8 mouse cellular contexts compared by ENCODE assay signal in the genomic region with DNA sequence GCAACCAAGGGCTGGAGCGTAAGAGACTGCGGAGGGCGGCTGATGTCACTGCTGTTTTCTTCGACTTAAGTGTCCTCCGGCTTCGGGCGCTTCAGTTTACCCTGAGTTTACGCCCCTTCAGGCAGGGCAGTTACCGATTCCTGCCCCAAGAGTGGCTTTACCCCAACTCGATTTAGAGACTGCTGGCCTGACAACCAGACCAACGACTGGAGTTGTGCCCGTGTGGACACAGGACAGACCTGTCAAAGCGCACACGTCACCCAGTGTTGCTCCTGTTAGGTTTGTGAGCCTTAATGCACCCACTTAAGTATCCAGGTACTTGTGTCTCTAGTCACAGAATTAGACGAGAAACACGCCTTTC. TPM values are rescaled to one million over a fixed set of nuclear protein-coding genes. Genes with fewer than 3 reads are reported as not detected.
DNase-seq lines count a peak whose midpoint lies in the region; ATAC-seq and TF ChIP-seq lines count a peak whose summit lies in the region.

No protein-coding gene starts in this region.

- H3K27me3 ChIP-seq in heart, embryonic 12.5 days (replicated peaks) = no peaks in the 10 kb centered on the region
- no peaks in the 10 kb centered on the region for H3K27me3 ChIP-seq in G1E (ENCODE audit: insufficient read depth, low read length)
- H3K27me3 ChIP-seq in hindbrain, embryonic 11.5 days (ENCODE audit: control insufficient read depth, insufficient read depth, low read length) = no peaks in the 10 kb centered on the region

- peak overlapping the region; percentile 10; the same call in 1 of the 2 replicates for H3K27ac ChIP-seq in heart, embryonic 12.5 days (ENCODE audit: poor library complexity, severe bottlenecking)
- no peak overlapping the region for H3K27ac ChIP-seq in hindbrain, embryonic 11.5 days (ENCODE audit: low read depth, low read length)

- DNase-seq in heart, postnatal 25 days (ENCODE audit: low spot score) = no peak
- DNase-seq in G1E (ENCODE audit: low spot score) = peak; percentile 39
- no peak for DNase-seq in hindbrain, embryonic 11.5 days (ENCODE audit: low spot score)
- DNase-seq in urinary bladder, postnatal 4 days (ENCODE audit: low spot score in 2 of 2) = no peak
- DNase-seq in natural killer cell, adult 2 months (ENCODE audit: low spot score in 2 of 2) = no peak
- DNase-seq in kidney, adult 9 months = no peak

- intact Hi-C loops in heart, postnatal 25 days (cut with DNase I) = loop anchor here (5.0 kb wide), 1 partner anchor 72 kb away; no protein-coding TSS in a partner anchor

- 13% methylated on average over 16 of the region's 16 CpGs for WGBS in heart, embryonic 12.5 days
- 22% methylated on average over 16 of the region's 16 CpGs for WGBS in hindbrain, embryonic 11.5 days

- peaks cover 8% of the 10 kb centered on the region for H3K4me1 ChIP-seq in heart, embryonic 12.5 days (replicated peaks)
- peaks cover 25% of the 10 kb centered on the region for H3K4me1 ChIP-seq in G1E (ENCODE audit: insufficient read depth, low read depth, low read length)
- no peaks in the 10 kb centered on the region for H3K4me1 ChIP-seq in hindbrain, embryonic 11.5 days (replicated peaks; ENCODE audit: control insufficient read depth, insufficient read depth, low read length)

- no peak for TF ChIP-seq CTCF in G1E (IDR thresholded peaks at IDR 0.05; ENCODE audit: low read depth, low read length)

- H3K4me3 ChIP-seq in heart, embryonic 12.5 days = peak overlapping the region; percentile 69
- peak overlapping the region; percentile 78 for H3K4me3 ChIP-seq in G1E (ENCODE audit: low read depth, low read length)
- H3K4me3 ChIP-seq in hindbrain, embryonic 11.5 days (ENCODE audit: low read depth, low read length) = peak overlapping the region; percentile 60

- peak overlapping the region; percentile 78 for H3K4me2 ChIP-seq in heart, embryonic 12.5 days
- peak overlapping the region; percentile 69 for H3K4me2 ChIP-seq in hindbrain, embryonic 11.5 days (replicated peaks; ENCODE audit: low read depth, low read length)

- no peaks in the 10 kb centered on the region for H3K9me3 ChIP-seq in heart, embryonic 12.5 days (replicated peaks)
- H3K9me3 ChIP-seq in G1E (replicated peaks) = no peaks in the 10 kb centered on the region
- no peaks in the 10 kb centered on the region for H3K9me3 ChIP-seq in hindbrain, embryonic 11.5 days (ENCODE audit: control insufficient read depth, low read length)

- peak; percentile 67 for ATAC-seq in heart, embryonic 12.5 days (ENCODE audit: insufficient number of reproducible peaks, low FRiP score)
- ATAC-seq in G1E (ENCODE audit: extremely low read depth, insufficient number of reproducible peaks, low FRiP score, poor library complexity, severe bottlenecking) = peak; percentile 48; the same call in 1 of the 2 replicates
- peak; percentile 89 for ATAC-seq in hindbrain, embryonic 11.5 days (ENCODE audit: low FRiP score)
- peak; percentile 79 for ATAC-seq in megakaryocyte-erythroid progenitor cell, adult 5-6 weeks (replicated peaks; ENCODE audit: low FRiP score, low TSS enrichment, poor library complexity, severe bottlenecking)

- peak overlapping the region; percentile 81 for H3K9ac ChIP-seq in heart, embryonic 12.5 days
- H3K9ac ChIP-seq in hindbrain, embryonic 11.5 days (ENCODE audit: low read depth, low read length) = peak overlapping the region; percentile 79

- H3K36me3 ChIP-seq in heart, embryonic 12.5 days = no peaks in the 10 kb centered on the region
- H3K36me3 ChIP-seq in G1E (replicated peaks) = no peaks in the 10 kb centered on the region
- no peaks in the 10 kb centered on the region for H3K36me3 ChIP-seq in hindbrain, embryonic 11.5 days (ENCODE audit: control insufficient read depth, insufficient read depth, low read length)

RNA-seq across cellular contexts. Expression of gene Zfp560, which starts 0.3 kb away (rescaled TPM):
- polyA plus RNA-seq in heart, embryonic 12.5 days (2016; fragmentation: Nextera tagmentation; extraction: Ambion mirVana) = 30.8 and 31.7 TPM in 2 replicates
- total RNA-seq in heart, postnatal 25 days (2021) = 10 to 100 TPM; 11.6 to 11.8 TPM
- total RNA-seq in G1E (2014; fragmentation: Nextera tagmentation) (17.5 and 23.0 TPM in 2 replicates), G1E (2017) (25.4 and 28.9 TPM in 2 replicates)
- polyA plus RNA-seq in G1E (2012) = 0.86 and 2.4 TPM in 2 replicates
- polyA plus RNA-seq in hindbrain, embryonic 11.5 days (2014; fragmentation: Nextera tagmentation; extraction: Ambion mirVana) = 36.8 and 44.8 TPM in 2 replicates
- 18.6 and 26.9 TPM in 2 replicates for total RNA-seq in megakaryocyte-erythroid progenitor cell, adult 5-6 weeks (2014; fragmentation: Nextera tagmentation)
- total RNA-seq in megakaryocyte-erythroid progenitor cell, adult 5-6 weeks (2017) = 1.9 and 8.2 TPM in 2 replicates

RNA-seq across cellular contexts. Expression of gene Olfr18, which starts 49.4 kb away (rescaled TPM):
- polyA plus RNA-seq in heart, embryonic 12.5 days (2016; fragmentation: Nextera tagmentation; extraction: Ambion mirVana) = not detected in 2 replicates
- not detected for total RNA-seq in heart, postnatal 25 days (2021)
- total RNA-seq in G1E (2014; fragmentation: Nextera tagmentation) (not detected in 2 replicates), G1E (2017) (0.11 and 0.12 TPM in 2 replicates)
- polyA plus RNA-seq in G1E (2012) = not detected in 2 replicates
- polyA plus RNA-seq in hindbrain, embryonic 11.5 days (2014; fragmentation: Nextera tagmentation; extraction: Ambion mirVana) = not detected in 2 replicates
- not detected in 2 replicates for total RNA-seq in megakaryocyte-erythroid progenitor cell, adult 5-6 weeks (2014; fragmentation: Nextera tagmentation)
- total RNA-seq in megakaryocyte-erythroid progenitor cell, adult 5-6 weeks (2017) = not detected in 2 replicates
